Mouse (Mus musculus) liver, adult 2 months (tissue): ENCODE measurements at regions not wholly inside any gene's neighbourhood (a gene's known extent, or its start where the extent isn't known, plus 50 kb on each side); places are given as distances from the start of the nearest gene placed in this dataset.
"Not testable (repeated sequence)": the region's sequence is repeated elsewhere in the genome, so short reads cannot be mapped to it uniquely, and the experiment has no call there.

Source experiments
- CTCF ChIP-seq: fragments of 200-500 bp; IDR thresholded peaks from 2 replicates; pipeline ENCODE4 v1.5.1; 2011; ENCODE audit warnings: low read depth, low read length, control low read depth
- POLR2A ChIP-seq: fragments of 200-500 bp; IDR thresholded peaks from 2 replicates; pipeline ENCODE4 v1.6.1; 2011; ENCODE audit warnings: low read length, control low read depth; ENCODE audit not compliant: insufficient read depth; ENCODE audit errors: extremely low read depth

GRCm38 (mm10) chr9:36006801-36007200 lies 98.6 kb downstream of the 9230113P08Rik start:
- not testable (repeated sequence) for TF ChIP-seq CTCF, POLR2A
